Mouse (Mus musculus) frontal cortex, postnatal 36 days (tissue): ENCODE data around the gene Nr5a1.
A peak's percentile ranks its signal among the peaks of the same experiment; 100 is the strongest.

ENCODE experiments used
- DNase-seq, 2 experiments: peaks; one replicate each; pipeline ENCODE4 v3.0.0; 2022; ENCODE audit warnings: low spot score in 2 of 2

The Nr5a1 gene

GRCm38 (mm10) chr2:38650340-38650739 is 64.0 kb downstream of the Nr5a1 start:
- DNase-seq: no peak

GRCm38 (mm10) chr2:38647661-38648060 is 66.7 kb downstream of the Nr5a1 start:
- no peak for DNase-seq

GRCm38 (mm10) chr2:38647201-38647606 is 67.1 kb downstream of the Nr5a1 start:
- DNase-seq: peak; percentile 16 to 34

GRCm38 (mm10) chr2:38645936-38646335 is 68.4 kb downstream of the Nr5a1 start:
- DNase-seq: peak; percentile 51 to 78

- peak; percentile 80 to 89 for DNase-seq
Observed at GRCm38 (mm10) chr2:38643625-38644427, 70.5 kb downstream of the Nr5a1 start, which contains the start of gene Psmb7. Gene Psmb7 (minus strand): TSS chr2:38644087.
